Mouse (Mus musculus) midbrain, embryonic 15.5 days (tissue): Measurements from ENCODE around the gene Zfp827. TPM values are rescaled to one million over a fixed set of nuclear protein-coding genes. Genes with fewer than 3 reads are reported as not detected.
"Not testable (repeated sequence)": the region's sequence is repeated elsewhere in the genome, so short reads cannot be mapped to it uniquely, and the experiment has no call there.

Source experiments
- ATAC-seq: fragments of 200-750 bp; cut with Nextera tagmentation; replicated peaks from 2 replicates; pipeline ENCODE4 v1.8.0; 2017; ENCODE audit warnings: moderate TSS enrichment
- H3K27ac ChIP-seq: fragments of 300-500 bp; sonication (generic); 2 replicates; pipeline ENCODE4 v1.5.1; 2015; ENCODE audit warnings: mild to moderate bottlenecking, inconsistent platforms
- H3K27me3 ChIP-seq: fragments of 300-500 bp; sonication (generic); replicated peaks from 2 replicates; pipeline ENCODE4 v1.6.1; 2015; ENCODE audit warnings: inconsistent platforms
- H3K36me3 ChIP-seq: fragments of 300-500 bp; sonication (generic); replicated peaks from 2 replicates; pipeline ENCODE4 v1.6.1; 2015; ENCODE audit warnings: inconsistent platforms
- H3K4me1 ChIP-seq: fragments of 300-500 bp; sonication (generic); 2 replicates; pipeline ENCODE4 v1.6.1; 2015; ENCODE audit warnings: inconsistent platforms
- H3K4me2 ChIP-seq: fragments of 300-500 bp; sonication (generic); 2 replicates; pipeline ENCODE4 v1.6.1; 2015; ENCODE audit warnings: inconsistent platforms, mild to moderate bottlenecking, moderate library complexity
- H3K4me3 ChIP-seq: fragments of 300-500 bp; sonication (generic); 2 replicates; pipeline ENCODE4 v1.5.1; 2015; ENCODE audit warnings: mild to moderate bottlenecking, inconsistent platforms
- H3K9ac ChIP-seq: fragments of 300-500 bp; sonication (generic); 2 replicates; pipeline ENCODE4 v1.6.1; 2015; ENCODE audit warnings: mild to moderate bottlenecking, inconsistent platforms
- H3K9me3 ChIP-seq: fragments of 300-500 bp; sonication (generic); 2 replicates; pipeline ENCODE4 v1.6.1; 2016; ENCODE audit warnings: inconsistent platforms
- WGBS: fragments of 180-500 bp; shearing (Covaris S2); methylation state at CpG from one replicate; pipeline ENCODE4 v1.1.7; 2015; ENCODE audit warnings: mixed read lengths; 5-methylcytosine and 5-hydroxymethylcytosine counted together
- polyA plus RNA-seq: library from polyadenylated mRNA; unstranded; fragments of >200 nt; fragmentation: Nextera tagmentation; extraction: Ambion mirVana; gene quantifications from 2 replicates; pipeline ENCODE4 v1.2.1, GENCODE M21; 2015

The Zfp827 gene
- polyA plus RNA-seq, 1 experiment from 2014 or later, result 13.9 TPM

DNA sequence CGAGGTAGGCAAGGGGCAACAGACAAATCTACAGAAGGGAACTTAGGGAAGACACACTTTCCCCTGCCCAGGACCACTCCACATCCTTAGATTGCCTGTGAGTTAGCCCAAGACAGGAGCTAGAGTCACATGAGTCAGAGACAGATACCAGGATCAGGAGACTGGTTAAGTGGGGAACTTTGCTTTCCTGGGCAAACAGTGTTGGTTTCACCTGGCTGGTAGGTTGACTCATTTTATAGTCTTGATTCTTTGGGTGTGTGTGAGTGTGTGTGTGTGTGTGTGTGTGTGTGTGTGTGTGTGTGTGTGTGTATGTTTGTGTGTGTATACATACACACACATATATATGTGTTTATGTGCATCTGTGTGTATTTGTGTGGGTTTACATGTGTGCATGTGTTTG is 93.4 kb downstream of the Zfp827 start:
- Histone ChIP-seq H3K27ac (no peak overlapping the region), H3K4me1 (peaks cover 5% of the 10 kb centered on the region; the same call in 1 of the 2 replicates), H3K9ac (no peak overlapping the region), H3K9me3 (no peaks in the 10 kb centered on the region), H3K36me3 (peaks cover 23% of the 10 kb centered on the region), H3K27me3 (no peaks in the 10 kb centered on the region), H3K4me2 (no peak overlapping the region), H3K4me3 (no peak overlapping the region)
- 88% methylated on average over 1 of the region's 1 CpGs for WGBS
- ATAC-seq, result no peak

DNA sequence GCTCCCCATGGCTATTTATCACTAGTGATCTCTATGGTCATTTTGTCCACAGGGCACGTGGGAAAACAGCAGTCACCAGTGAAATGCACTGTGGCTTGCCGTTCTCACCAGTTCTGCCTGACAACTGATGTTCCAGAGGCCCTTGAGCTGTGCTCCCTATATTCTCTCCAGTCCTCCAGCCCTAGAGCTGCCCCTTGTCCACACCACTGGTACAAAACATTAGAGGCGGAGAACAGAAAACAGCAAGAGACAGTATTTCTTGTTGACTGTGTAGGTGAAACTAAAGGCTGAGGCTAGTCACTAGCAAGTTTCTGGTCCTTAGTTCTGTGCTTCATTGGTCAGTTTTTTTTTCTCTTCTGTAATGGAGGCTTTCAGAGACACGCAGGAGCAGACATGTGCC is 96.0 kb downstream of the Zfp827 start:
- Histone ChIP-seq H3K9me3 (no peaks in the 10 kb centered on the region), H3K27ac (no peak overlapping the region), H3K4me1 (peaks cover 5% of the 10 kb centered on the region; the same call in 1 of the 2 replicates), H3K4me2 (no peak overlapping the region), H3K4me3 (no peak overlapping the region), H3K36me3 (peaks cover 23% of the 10 kb centered on the region), H3K9ac (no peak overlapping the region), H3K27me3 (no peaks in the 10 kb centered on the region)
- no peak for ATAC-seq
- WGBS, result 89% methylated on average over 4 of the region's 4 CpGs

DNA sequence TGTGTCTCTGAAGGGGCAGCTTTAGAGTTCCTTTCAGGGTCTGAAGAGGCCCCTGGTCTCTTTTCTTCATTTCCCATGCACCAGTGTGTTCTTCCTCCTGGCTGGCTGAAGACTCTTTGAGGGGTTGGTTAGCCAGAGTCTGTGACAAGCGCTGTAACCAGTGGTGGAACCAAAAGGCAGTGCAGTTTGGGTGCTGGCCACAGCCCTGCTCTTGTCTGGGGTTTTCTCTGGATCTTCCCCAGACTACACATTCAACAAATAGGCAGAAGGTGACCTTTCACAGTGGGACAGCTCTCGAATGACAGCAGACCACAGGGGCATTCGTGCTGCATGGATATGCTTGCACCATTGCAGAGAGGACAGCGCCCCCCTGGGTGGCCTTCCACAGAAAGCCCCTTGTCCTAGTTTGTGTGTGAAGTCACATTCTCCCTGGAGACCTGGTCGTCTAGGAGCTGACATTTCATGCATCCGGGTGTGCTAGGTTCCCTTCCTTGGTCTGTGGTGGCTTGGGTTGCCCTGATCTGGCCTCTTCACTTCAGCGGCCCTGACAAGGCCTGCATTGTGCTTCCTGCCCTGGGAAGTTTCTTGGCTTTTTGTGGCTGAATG is 99.1 kb downstream of the Zfp827 start:
- Histone ChIP-seq H3K27me3 (no peaks in the 10 kb centered on the region), H3K9me3 (no peaks in the 10 kb centered on the region), H3K27ac (no peak overlapping the region), H3K4me3 (no peak overlapping the region), H3K36me3 (peaks cover 10% of the 10 kb centered on the region; the same call in 1 of the 2 replicates), H3K4me2 (no peak overlapping the region), H3K9ac (no peak overlapping the region), H3K4me1 (peaks cover 5% of the 10 kb centered on the region; the same call in 1 of the 2 replicates)
- 65% methylated on average over 7 of the region's 7 CpGs for WGBS
- 0 out of 2 replicates have a peak, but pooled peaks have one; percentile 28 for ATAC-seq

- peaks cover 12% of the 10 kb centered on the region; the same call in 1 of the 2 replicates for H3K36me3 ChIP-seq
- not testable (repeated sequence) for ATAC-seq, H3K9ac ChIP-seq, H3K4me2 ChIP-seq, H3K4me3 ChIP-seq, H3K4me1 ChIP-seq, H3K27me3 ChIP-seq, H3K27ac ChIP-seq, H3K9me3 ChIP-seq
- 98% methylated on average over 4 of the region's 4 CpGs for WGBS
Measured at GRCm38 (mm10) chr8:79128534-79128933, 100.3 kb downstream of the Zfp827 start.

DNA sequence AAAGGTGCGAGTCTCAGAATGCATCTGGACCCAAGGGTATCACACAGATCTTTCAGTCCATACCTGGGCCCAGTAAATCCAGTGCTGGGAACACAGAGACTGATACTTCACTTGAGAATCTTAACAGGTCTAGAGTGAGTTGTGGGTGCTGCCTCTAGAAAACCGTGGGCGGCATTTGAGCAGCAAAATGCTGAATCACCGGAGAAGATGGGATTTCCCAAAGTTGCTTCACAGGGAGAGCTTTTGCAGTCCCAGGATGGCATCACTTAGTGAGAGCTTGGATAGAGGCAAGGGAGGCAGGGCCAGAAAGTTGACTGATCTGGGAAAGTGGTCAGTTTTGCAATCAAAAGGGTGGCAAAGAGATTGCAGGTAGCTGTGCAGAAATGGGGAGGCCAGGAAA is 111.4 kb downstream of the Zfp827 start:
- Histone ChIP-seq H3K9ac (no peak overlapping the region), H3K4me1 (no peaks in the 10 kb centered on the region), H3K36me3 (0 out of 2 replicates have a peak, but pooled peaks cover 18% of the 10 kb centered on the region), H3K27ac (no peak overlapping the region), H3K4me2 (no peak overlapping the region), H3K27me3 (no peaks in the 10 kb centered on the region), H3K4me3 (no peak overlapping the region), H3K9me3 (no peaks in the 10 kb centered on the region)
- no peak for ATAC-seq
- 98% methylated on average over 4 of the region's 4 CpGs for WGBS

- H3K4me2 ChIP-seq, result no peak overlapping the region
- H3K36me3 ChIP-seq, result 0 out of 2 replicates have a peak, but pooled peaks cover 18% of the 10 kb centered on the region
- no peak overlapping the region for H3K4me3 ChIP-seq
- no peaks in the 10 kb centered on the region for H3K4me1 ChIP-seq
- no peak overlapping the region for H3K27ac ChIP-seq
- 90% methylated on average over 8 of the region's 8 CpGs for WGBS
- H3K9me3 ChIP-seq, result no peaks in the 10 kb centered on the region
- H3K27me3 ChIP-seq, result no peaks in the 10 kb centered on the region
- ATAC-seq, result no peak
- H3K9ac ChIP-seq, result no peak overlapping the region
Measured at GRCm38 (mm10) chr8:79140981-79141380, 112.7 kb downstream of the Zfp827 start.

GRCm38 (mm10) chr8:79141592-79141991 is 113.4 kb downstream of the Zfp827 start:
- no peak overlapping the region for H3K4me2 ChIP-seq
- H3K27ac ChIP-seq, result no peak overlapping the region
- H3K9ac ChIP-seq, result no peak overlapping the region
- WGBS, result 88% methylated on average over 11 of the region's 11 CpGs
- no peak overlapping the region for H3K4me3 ChIP-seq
- H3K9me3 ChIP-seq, result no peaks in the 10 kb centered on the region
- ATAC-seq, result no peak
- no peaks in the 10 kb centered on the region for H3K27me3 ChIP-seq
- 0 out of 2 replicates have a peak, but pooled peaks cover 14% of the 10 kb centered on the region for H3K36me3 ChIP-seq
- no peaks in the 10 kb centered on the region for H3K4me1 ChIP-seq

DNA sequence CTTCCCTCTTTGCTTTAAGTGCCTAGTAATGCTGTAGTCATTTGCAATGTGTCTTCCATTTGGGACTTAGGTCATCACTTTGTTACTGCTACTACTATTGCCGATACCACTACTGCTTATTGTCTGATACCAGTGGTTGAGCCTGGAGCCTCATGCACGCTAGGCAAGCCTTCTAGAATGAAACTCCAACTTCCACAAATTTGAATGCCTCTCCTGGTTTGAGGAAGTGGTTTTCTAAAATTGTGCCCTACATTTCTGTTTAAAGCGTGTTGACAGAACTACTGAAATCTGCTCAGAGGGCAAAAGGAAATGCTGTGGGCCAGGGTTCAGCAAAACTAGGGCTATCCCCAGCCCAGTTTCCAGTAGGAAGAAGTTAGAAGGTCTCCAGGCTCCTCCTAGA is 115.5 kb downstream of the Zfp827 start:
- no peaks in the 10 kb centered on the region for H3K4me1 ChIP-seq
- no peak overlapping the region for H3K9ac ChIP-seq
- H3K27me3 ChIP-seq, result no peaks in the 10 kb centered on the region
- no peak overlapping the region for H3K27ac ChIP-seq
- H3K4me2 ChIP-seq, result no peak overlapping the region
- ATAC-seq, result no peak
- no peak overlapping the region for H3K4me3 ChIP-seq
- H3K9me3 ChIP-seq, result no peaks in the 10 kb centered on the region
- peaks cover 7% of the 10 kb centered on the region; the same call in 1 of the 2 replicates for H3K36me3 ChIP-seq
- WGBS, result over 99% methylated on average over 3 of the region's 3 CpGs

DNA sequence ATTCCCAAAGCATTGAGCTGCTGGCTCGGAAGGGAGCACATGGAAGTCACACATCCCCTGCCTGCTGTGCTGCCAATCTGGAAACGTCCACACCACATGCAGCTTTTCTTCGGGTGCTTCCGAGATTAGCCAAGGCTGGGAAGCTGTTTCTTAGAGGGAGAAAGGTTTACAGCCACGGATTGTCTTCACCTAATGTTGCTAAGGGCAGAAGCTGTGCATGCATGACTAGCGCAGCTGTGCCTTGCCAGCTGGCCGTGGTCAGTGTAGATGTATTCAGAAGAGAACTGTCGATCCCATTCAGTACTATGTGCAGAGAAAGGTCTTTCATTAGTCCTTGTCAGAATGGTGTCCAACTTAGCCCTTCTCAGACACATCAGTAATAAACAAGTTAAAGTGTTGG is 117.0 kb downstream of the Zfp827 start:
- Histone ChIP-seq H3K4me2 (no peak overlapping the region), H3K27me3 (no peaks in the 10 kb centered on the region), H3K9ac (no peak overlapping the region), H3K27ac (no peak overlapping the region), H3K9me3 (no peaks in the 10 kb centered on the region), H3K36me3 (no peaks in the 10 kb centered on the region; the same call in 1 of the 2 replicates), H3K4me3 (no peak overlapping the region), H3K4me1 (no peaks in the 10 kb centered on the region)
- ATAC-seq, result no peak
- WGBS, result 74% methylated on average over 8 of the region's 8 CpGs

GRCm38 (mm10) chr8:79145626-79146025 is 117.4 kb downstream of the Zfp827 start:
- H3K27ac ChIP-seq, result no peak overlapping the region
- no peaks in the 10 kb centered on the region; the same call in 1 of the 2 replicates for H3K36me3 ChIP-seq
- H3K9ac ChIP-seq, result no peak overlapping the region
- no peaks in the 10 kb centered on the region for H3K27me3 ChIP-seq
- H3K4me1 ChIP-seq, result no peaks in the 10 kb centered on the region
- no peak for ATAC-seq
- no peak overlapping the region for H3K4me2 ChIP-seq
- no peaks in the 10 kb centered on the region for H3K9me3 ChIP-seq
- WGBS, result 91% methylated on average over 10 of the region's 10 CpGs
- no peak overlapping the region for H3K4me3 ChIP-seq

DNA sequence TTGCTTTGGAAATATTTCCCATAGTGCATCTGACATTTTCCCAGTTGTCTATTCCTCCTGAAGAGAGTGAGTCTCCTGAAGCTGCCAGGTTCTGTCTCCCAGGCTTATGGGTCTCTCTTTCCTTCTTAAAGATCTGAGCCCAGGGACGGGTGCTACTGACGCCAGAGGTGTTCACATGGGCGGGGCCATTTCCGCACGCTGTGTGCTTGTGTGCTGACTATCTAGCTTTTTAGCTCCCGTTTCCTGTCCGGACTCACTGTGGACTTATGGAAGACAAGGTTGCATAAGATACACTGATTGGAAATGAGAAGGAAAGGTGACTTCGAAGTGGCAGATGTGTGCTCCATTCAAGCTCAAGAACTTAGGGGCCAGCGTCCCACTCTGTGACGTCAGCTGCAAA is 120.6 kb downstream of the Zfp827 start:
- no peak overlapping the region for H3K4me2 ChIP-seq
- no peaks in the 10 kb centered on the region for H3K27me3 ChIP-seq
- no peaks in the 10 kb centered on the region for H3K9me3 ChIP-seq
- no peak overlapping the region for H3K9ac ChIP-seq
- no peak for ATAC-seq
- H3K4me3 ChIP-seq, result no peak overlapping the region
- WGBS, result 90% methylated on average over 10 of the region's 10 CpGs
- H3K4me1 ChIP-seq, result no peaks in the 10 kb centered on the region
- no peaks in the 10 kb centered on the region; the same call in 1 of the 2 replicates for H3K36me3 ChIP-seq
- H3K27ac ChIP-seq, result no peak overlapping the region

- no peak for ATAC-seq
- H3K27me3 ChIP-seq, result no peaks in the 10 kb centered on the region
- no peaks in the 10 kb centered on the region; the same call in 1 of the 2 replicates for H3K36me3 ChIP-seq
- no peak overlapping the region for H3K9ac ChIP-seq
- H3K4me1 ChIP-seq, result no peaks in the 10 kb centered on the region
- no peaks in the 10 kb centered on the region for H3K9me3 ChIP-seq
- H3K27ac ChIP-seq, result no peak overlapping the region
- no peak overlapping the region for H3K4me3 ChIP-seq
- no peak overlapping the region for H3K4me2 ChIP-seq
- WGBS, result 94% methylated on average over 10 of the region's 10 CpGs
Measured at GRCm38 (mm10) chr8:79149880-79150279, 121.6 kb downstream of the Zfp827 start.

DNA sequence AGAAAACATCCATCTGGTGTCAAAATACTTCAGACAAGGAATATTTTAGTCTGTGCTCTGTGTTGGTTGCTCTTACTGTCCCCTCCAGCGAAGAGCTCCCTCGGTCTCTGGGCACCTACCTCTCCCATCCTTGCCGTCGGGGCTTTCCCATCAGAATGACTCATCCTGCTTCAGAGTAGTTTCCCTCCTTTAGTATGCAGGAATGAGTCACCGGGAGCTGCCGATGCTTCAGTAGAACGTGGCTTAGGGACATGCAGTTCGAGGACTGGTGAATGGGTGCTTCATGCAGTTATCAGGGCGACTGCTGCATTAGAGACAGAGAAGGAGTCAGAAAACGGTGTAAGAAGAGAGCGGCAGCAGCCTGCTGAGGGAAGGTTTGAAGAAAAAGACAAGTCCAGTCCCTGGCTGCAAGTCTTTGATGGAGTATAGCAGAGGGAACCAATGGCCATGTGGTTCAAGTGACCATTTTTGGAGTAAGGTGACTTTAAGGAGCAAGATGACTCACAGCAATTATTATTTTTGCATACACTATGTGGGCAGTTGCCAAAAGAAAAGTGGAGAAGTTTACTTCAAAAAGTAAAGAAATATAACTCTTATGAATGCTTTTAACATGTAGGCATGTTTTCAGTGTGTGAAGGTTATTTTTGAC is 122.4 kb downstream of the Zfp827 start:
- H3K9me3 ChIP-seq, result no peaks in the 10 kb centered on the region
- no peaks in the 10 kb centered on the region; the same call in 1 of the 2 replicates for H3K36me3 ChIP-seq
- no peak overlapping the region for H3K4me2 ChIP-seq
- no peaks in the 10 kb centered on the region for H3K27me3 ChIP-seq
- H3K4me3 ChIP-seq, result no peak overlapping the region
- 75% methylated on average over 11 of the region's 11 CpGs for WGBS
- ATAC-seq, result no peak
- no peak overlapping the region for H3K27ac ChIP-seq
- no peaks in the 10 kb centered on the region for H3K4me1 ChIP-seq
- no peak overlapping the region for H3K9ac ChIP-seq
